Mouse (Mus musculus) liver, adult 2 months (tissue): Measurements from ENCODE around the gene Bri3bp.

Experiments
- CTCF ChIP-seq: fragments of 200-500 bp; IDR thresholded peaks from 2 replicates; pipeline ENCODE4 v1.5.1; 2011; ENCODE audit warnings: low read depth, low read length, control low read depth
- POLR2A ChIP-seq: fragments of 200-500 bp; IDR thresholded peaks from 2 replicates; pipeline ENCODE4 v1.6.1; 2011; ENCODE audit warnings: low read length, control low read depth; ENCODE audit not compliant: insufficient read depth; ENCODE audit errors: extremely low read depth

DNA sequence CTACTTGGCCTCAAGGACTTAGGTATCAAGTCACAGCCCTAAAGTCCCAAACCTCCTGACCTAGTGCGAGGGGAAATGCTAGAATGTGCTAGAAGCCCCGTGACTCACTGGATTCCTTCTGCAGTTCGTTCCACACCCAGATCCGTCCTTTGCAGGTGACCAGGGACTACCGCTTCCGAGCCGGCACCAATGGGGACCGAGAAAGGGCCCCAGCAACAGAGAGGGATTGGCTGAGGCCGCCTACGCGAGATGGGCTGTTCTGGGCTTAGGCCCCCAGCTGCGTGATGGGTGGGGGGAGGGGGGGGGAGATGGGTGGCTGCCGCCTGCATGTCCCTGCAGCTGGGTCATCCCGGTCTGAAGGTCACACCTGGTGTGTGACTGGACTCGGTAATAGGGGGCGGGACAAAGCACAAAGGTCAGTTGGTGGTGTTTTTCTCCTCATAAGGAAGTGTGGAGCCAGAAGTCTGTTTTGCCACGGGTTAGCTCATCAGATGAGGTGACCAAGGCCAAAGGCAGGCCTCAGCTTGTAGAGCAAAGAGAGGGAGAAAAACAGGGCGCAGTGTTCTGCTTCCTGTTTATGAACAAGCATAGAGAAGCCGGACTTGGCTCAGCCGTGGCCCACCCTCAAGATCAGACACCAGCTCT is 48.3 kb upstream of the Bri3bp start:
- TF ChIP-seq CTCF (no peak), POLR2A (peak; percentile 62)
